Mouse (Mus musculus) gastrocnemius, adult 8-10 months (tissue): ENCODE data around the gene Olfr1289. TPM values are rescaled to one million over a fixed set of nuclear protein-coding genes. Genes with fewer than 3 reads are reported as not detected.

Experiments
- DNase-seq, 2 experiments: peaks; one replicate each; pipeline ENCODE4 v3.0.0; 2022; ENCODE audit warnings: low spot score in 2 of 2
- total RNA-seq, 4 experiments: library from RNA; stranded (reverse); gene quantifications; 2 replicates each; pipeline ENCODE4 v1.2.4; 2022

Gene Olfr1289
- not detected for total RNA-seq

DNA sequence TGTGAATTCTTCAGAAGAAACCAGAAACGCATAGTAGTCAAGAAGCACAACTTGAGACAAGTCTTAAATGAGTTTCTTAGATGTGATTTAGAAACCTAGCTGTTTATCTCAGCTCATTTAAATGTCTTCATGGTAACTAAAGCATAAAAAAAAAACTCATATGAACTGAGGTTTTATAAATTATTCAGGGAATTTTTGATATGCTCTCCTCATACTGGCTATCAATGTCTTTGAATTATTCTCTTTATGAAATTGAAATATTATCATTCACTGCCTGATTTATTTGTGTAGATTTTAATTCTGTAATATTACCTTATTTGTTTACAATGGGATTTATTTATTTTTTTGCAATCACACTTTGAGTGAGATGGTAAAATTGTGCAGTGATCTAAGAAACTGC, at the start of gene Olfr1289:
Gene Olfr1289 (plus strand): TSS at position 301 of the 400 bp plus-strand sequence.
- DNase-seq, result no peak

DNA sequence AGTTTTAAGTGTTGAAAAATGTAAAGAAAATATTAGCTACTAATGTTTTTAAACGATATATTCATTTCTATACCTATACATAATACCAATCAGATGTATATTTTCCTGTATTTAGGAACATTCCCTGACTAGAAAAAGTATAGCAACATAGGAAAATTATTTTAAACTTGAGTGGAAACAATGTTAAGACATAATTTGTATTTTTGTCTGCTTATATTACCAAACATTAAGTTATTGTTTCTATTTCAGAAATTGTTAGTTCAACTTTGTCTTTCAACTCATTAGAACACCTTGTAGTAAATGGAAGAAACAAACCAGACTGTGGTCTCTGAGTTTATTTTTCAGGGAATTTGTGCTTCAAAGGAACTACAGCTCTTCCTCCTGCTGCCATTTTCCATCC, 31.8 kb upstream of the Olfr1289 start, which contains the start of gene Olfr1287:
Gene Olfr1287 (plus strand): TSS at position 301 of the 400 bp plus-strand sequence.
- DNase-seq, result no peak

DNA sequence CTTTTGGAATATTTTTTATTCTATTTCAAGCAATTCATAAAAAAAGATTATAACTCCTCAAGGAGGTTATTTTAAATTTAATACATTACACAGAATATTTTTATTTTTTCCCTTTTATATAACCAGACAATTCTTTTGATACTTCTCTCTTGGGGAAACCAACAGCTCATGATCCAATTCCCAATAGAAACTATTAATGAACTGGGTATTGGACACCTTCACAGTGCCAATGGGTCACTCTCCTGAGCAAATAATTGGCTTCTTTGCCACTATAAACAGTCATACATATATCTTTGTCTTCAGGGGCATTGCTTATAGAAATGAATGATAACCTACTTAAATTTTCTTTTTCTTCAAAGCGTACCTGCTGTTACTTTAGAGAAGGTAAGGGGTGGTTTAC, 6.8 kb upstream of the Olfr1289 start, which contains the start of gene Olfr1288:
Gene Olfr1288 (plus strand): TSS at position 301 of the 400 bp plus-strand sequence.
- no peak for DNase-seq

DNA sequence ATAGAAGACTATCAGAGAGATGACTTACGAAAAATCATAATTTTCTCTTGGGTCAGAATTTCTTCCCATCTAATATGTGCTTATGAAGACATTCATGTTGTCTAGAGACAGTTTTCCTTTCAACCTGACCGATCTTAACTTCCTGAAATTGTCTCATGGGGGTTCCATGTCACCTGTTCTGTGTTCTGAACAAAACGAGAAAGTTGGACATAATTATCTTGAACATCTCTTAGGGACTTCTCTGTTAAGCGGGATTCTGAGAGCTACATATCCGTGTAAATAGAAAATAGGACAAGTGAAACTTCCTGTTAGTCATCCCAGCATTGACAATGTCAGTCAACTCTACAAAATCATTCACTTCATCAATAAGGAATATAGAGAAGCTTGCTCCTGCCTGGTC, 13.1 kb downstream of the Olfr1289 start, which contains the start of gene Olfr1290:
Gene Olfr1290 (minus strand): TSS at position 101 of the 400 bp plus-strand sequence.
- DNase-seq, result no peak

DNA sequence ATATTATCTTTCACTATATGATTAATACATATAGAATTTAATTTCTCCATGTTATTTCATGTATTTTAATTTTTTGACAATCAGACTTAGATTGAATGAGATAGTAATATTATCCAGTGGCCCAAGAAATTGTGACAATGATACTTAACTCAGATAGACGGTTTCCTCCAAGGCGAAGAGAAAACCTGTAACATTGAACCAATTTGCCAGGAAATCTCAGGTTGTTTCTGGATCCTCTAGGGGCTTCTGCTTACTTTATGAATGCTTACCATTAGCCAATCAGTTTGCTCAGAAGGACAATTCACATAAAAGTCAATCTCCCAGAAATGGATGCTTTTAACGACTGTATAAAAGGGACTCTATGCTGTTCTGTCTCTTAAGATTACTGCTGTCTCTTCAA, 16.3 kb downstream of the Olfr1289 start, which contains the start of gene Olfr1291-ps1:
Gene Olfr1291-ps1 (plus strand): TSS at position 301 of the 400 bp plus-strand sequence.
- no peak for DNase-seq

DNA sequence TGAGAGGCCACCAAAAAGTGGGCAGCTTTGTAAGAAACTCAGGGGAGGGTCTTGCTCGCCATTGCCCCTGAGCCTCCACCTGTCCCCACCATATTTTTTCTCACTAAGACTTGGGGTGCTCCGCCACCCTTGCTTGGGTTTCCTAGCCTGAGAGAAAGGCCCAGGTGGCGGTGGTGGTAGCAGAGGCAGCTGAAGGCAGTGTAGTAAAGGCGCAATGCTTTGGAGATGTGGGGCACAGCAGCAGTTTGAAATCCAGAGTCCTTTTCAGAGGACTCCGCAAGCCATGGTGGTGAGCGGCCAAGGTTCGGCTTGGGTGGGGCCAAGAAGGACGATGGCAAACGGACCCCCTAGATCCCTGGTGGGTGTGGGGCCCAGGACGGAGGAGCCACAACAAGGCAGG, 36.8 kb downstream of the Olfr1289 start:
- DNase-seq, result no peak

DNA sequence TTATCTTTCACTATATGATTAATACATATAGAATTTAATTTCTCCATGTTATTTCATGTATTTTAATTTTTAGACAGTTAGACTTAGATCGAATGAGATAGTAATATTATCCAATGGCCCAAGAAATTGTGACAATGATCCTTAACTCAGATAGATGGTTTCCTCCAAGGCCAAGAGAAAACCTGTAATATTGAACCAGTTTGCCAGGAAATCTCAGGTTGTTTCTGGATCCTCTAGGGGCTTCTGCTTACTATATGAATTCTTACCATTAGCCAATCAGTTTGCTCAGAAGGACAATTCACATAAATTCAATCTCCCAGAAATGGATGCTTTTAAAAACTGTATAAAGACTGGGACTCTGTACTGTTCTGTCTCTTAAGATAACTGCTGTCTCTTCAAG, 44.3 kb downstream of the Olfr1289 start, which contains the start of gene Olfr1293-ps:
Gene Olfr1293-ps (plus strand): TSS at position 301 of the 400 bp plus-strand sequence.
- DNase-seq, result no peak

Other genes with a start within 250 kb of the Olfr1289 start
- gene Olfr1275, start 245.5 kb upstream of the Olfr1289 start, total RNA-seq, result not detected
- gene Olfr1276, start 226.3 kb upstream of the Olfr1289 start, total RNA-seq, result not detected
- not detected for gene Olfr1277, start 206.7 kb upstream of the Olfr1289 start, total RNA-seq
- gene Olfr1278, start 190.7 kb upstream of the Olfr1289 start, total RNA-seq, result not detected
- gene Olfr1279, start 180.2 kb upstream of the Olfr1289 start, total RNA-seq, result not detected
- gene Olfr1280, start 166.8 kb upstream of the Olfr1289 start, total RNA-seq, result not detected
- gene Olfr1281, start 154.3 kb upstream of the Olfr1289 start, total RNA-seq, result not detected
- not detected for gene Olfr1282, start 144.7 kb upstream of the Olfr1289 start, total RNA-seq
- gene Olfr1283, start 114.0 kb upstream of the Olfr1289 start, total RNA-seq, result not detected
- gene Olfr1284, start 105.3 kb upstream of the Olfr1289 start, total RNA-seq, result not detected
- gene Olfr1286, start 57.7 kb upstream of the Olfr1289 start, total RNA-seq, result not detected
- not detected for gene Olfr1287, start 31.7 kb upstream of the Olfr1289 start, total RNA-seq
- not detected for gene Olfr1288, start 6.7 kb upstream of the Olfr1289 start, total RNA-seq
- gene Olfr1290, start 13.0 kb downstream of the Olfr1289 start, total RNA-seq, result not detected
- gene Olfr1291-ps1, start 16.4 kb downstream of the Olfr1289 start, total RNA-seq, result not detected
- not detected for gene Olfr1293-ps, start 44.4 kb downstream of the Olfr1289 start, total RNA-seq
- not detected for gene Olfr1294, start 59.5 kb downstream of the Olfr1289 start, total RNA-seq
- gene Olfr1295, start 88.9 kb downstream of the Olfr1289 start, total RNA-seq, result not detected
- not detected for gene Olfr1297, start 145.7 kb downstream of the Olfr1289 start, total RNA-seq
- gene Olfr1298, start 168.4 kb downstream of the Olfr1289 start, total RNA-seq, result not detected
- gene Olfr1299, start 180.6 kb downstream of the Olfr1289 start, total RNA-seq, result not detected